Mouse (Mus musculus) common myeloid progenitor, adult 5-6 weeks (primary cell): Measurements from ENCODE around the gene Olfr853. TPM values are rescaled to one million over a fixed set of nuclear protein-coding genes. Genes with fewer than 3 reads are reported as not detected.

ENCODE experiments used
- ATAC-seq: replicated peaks from 2 replicates; pipeline ENCODE4 v1.8.0; 2016; ENCODE audit warnings: low read depth, mild to moderate bottlenecking, moderate TSS enrichment, inconsistent platforms; ENCODE audit not compliant: poor library complexity, severe bottlenecking
- total RNA-seq: library from RNA; stranded (forward); fragments of 200-1000, 187-1606 nt; gene quantifications from 2 replicates; pipeline ENCODE4 v1.2.3, GENCODE M21; 2017

Olfr853 gene
- total RNA-seq = not detected in 2 replicates

GRCm38 (mm10) chr9:19540976-19541375 lies at the start of gene Olfr853:
TSS of gene Olfr853 (minus strand) at chr9:19541076.
- no peak for ATAC-seq

- ATAC-seq = no peak
Observed at GRCm38 (mm10) chr9:19582317-19582716, 41.4 kb upstream of the Olfr853 start, which contains the start of gene Olfr855. TSS of gene Olfr855 (plus strand) at chr9:19582617.

- no peak for ATAC-seq
Observed at GRCm38 (mm10) chr9:19567282-19567681, 26.4 kb upstream of the Olfr853 start, which contains the start of gene Olfr854. TSS of gene Olfr854 (minus strand) at chr9:19567382.

GRCm38 (mm10) chr9:19492995-19493394 lies 47.9 kb downstream of the Olfr853 start, which contains the start of gene Olfr851:
TSS of gene Olfr851 (plus strand) at chr9:19493295.
- ATAC-seq = no peak

Other genes with a start within 250 kb of the Olfr853 start
- gene Olfr844, start 224.7 kb downstream of the Olfr853 start, total RNA-seq = not detected in 2 replicates
- gene Olfr845, start 204.6 kb downstream of the Olfr853 start, total RNA-seq = not detected in 2 replicates
- not detected in 2 replicates for gene Olfr846, start 177.1 kb downstream of the Olfr853 start, total RNA-seq
- gene Olfr847, start 162.4 kb downstream of the Olfr853 start, total RNA-seq = not detected in 2 replicates
- gene Olfr849, start 100.8 kb downstream of the Olfr853 start, total RNA-seq = not detected in 2 replicates
- gene Olfr850, start 62.8 kb downstream of the Olfr853 start, total RNA-seq = not detected in 2 replicates
- not detected in 2 replicates for gene Olfr851, start 47.8 kb downstream of the Olfr853 start, total RNA-seq
- gene Olfr854, start 26.3 kb upstream of the Olfr853 start, total RNA-seq = not detected in 2 replicates
- not detected in 2 replicates for gene Olfr855, start 41.5 kb upstream of the Olfr853 start, total RNA-seq
- 31.8 and 32.1 TPM in 2 replicates for gene Zfp317, start 81.0 kb upstream of the Olfr853 start, total RNA-seq
- gene Olfr857, start 168.4 kb upstream of the Olfr853 start, total RNA-seq = not detected in 2 replicates
- not detected in 2 replicates for gene Olfr58, start 239.2 kb upstream of the Olfr853 start, total RNA-seq